Mouse (Mus musculus) MEL (cell line): ENCODE measurements around the gene Lrig2. TPM values are rescaled to one million over a fixed set of nuclear protein-coding genes. Genes with fewer than 3 reads are reported as not detected.

Source experiments
- DNase-seq: peaks from one replicate; pipeline ENCODE4 v3.0.0; 2011; ENCODE audit warnings: low read depth, low spot score
- H3K27ac ChIP-seq: 2 replicates; pipeline ENCODE4 v1.5.1; 2012; ENCODE audit warnings: low read depth, mild to moderate bottlenecking, control low read depth, low read length, moderate library complexity; ENCODE audit not compliant: control insufficient read depth
- H3K27me3 ChIP-seq, 2 experiments: fragments of 150-350 bp in 1 of 2; sonication (generic) in 1 of 2; 2 replicates each; pipeline ENCODE4 v1.6.1; 2012; ENCODE audit warnings: low read length in 2 of 2, mild to moderate bottlenecking in 2 of 2, improper control_type of control experiment in 1 of 2, moderate library complexity in 1 of 2; ENCODE audit not compliant: insufficient read depth in 2 of 2, control insufficient read depth in 1 of 2
- H3K36me3 ChIP-seq, 2 experiments: 2 replicates each; pipeline ENCODE4 v1.6.1; 2012 to 2014; ENCODE audit warnings: low read length in 2 of 2, improper control_type of control experiment in 1 of 2, inconsistent platforms in 1 of 2, mild to moderate bottlenecking in 1 of 2; ENCODE audit not compliant: insufficient read depth in 2 of 2, control insufficient read depth in 1 of 2
- H3K4me1 ChIP-seq, 2 experiments: fragments of 150-350 bp in 1 of 2; sonication (generic) in 1 of 2; 2 replicates each; pipeline ENCODE4 v1.6.1; 2012; ENCODE audit warnings: low read length in 2 of 2, improper control_type of control experiment in 1 of 2, mild to moderate bottlenecking in 1 of 2; ENCODE audit not compliant: insufficient read depth in 2 of 2, control insufficient read depth in 1 of 2
- H3K4me3 ChIP-seq, 2 experiments: fragments of 150-350 bp in 1 of 2; sonication (generic) in 1 of 2; 2 replicates each; pipeline ENCODE4 v1.5.1; 2012; ENCODE audit warnings: low read depth in 2 of 2, low read length in 2 of 2, mild to moderate bottlenecking in 2 of 2, moderate library complexity in 2 of 2, control low read depth in 1 of 2, improper control_type of control experiment in 1 of 2; ENCODE audit not compliant: control insufficient read depth in 1 of 2, insufficient read depth in 1 of 2
- H3K79me2 ChIP-seq: 2 replicates; pipeline ENCODE4 v1.6.1; 2012; ENCODE audit warnings: mild to moderate bottlenecking, low read length, moderate library complexity; ENCODE audit not compliant: control insufficient read depth, poor library complexity, insufficient read depth
- H3K9ac ChIP-seq: 2 replicates; pipeline ENCODE4 v1.6.1; 2012; ENCODE audit warnings: low read depth, mild to moderate bottlenecking, control low read depth, low read length, moderate library complexity; ENCODE audit not compliant: control insufficient read depth, poor library complexity, severe bottlenecking
- H3K9me3 ChIP-seq: fragments of 150-350 bp; sonication (generic); replicated peaks from 2 replicates; pipeline ENCODE4 v1.6.1; 2012; ENCODE audit warnings: mild to moderate bottlenecking, low read length, improper control_type of control experiment, moderate library complexity; ENCODE audit not compliant: insufficient read depth
- BHLHE40 ChIP-seq: IDR thresholded peaks from 2 replicates; pipeline ENCODE4 v1.6.1; 2012; ENCODE audit warnings: low read depth, mild to moderate bottlenecking, inconsistent platforms, low read length, improper control_type of control experiment, borderline replicate concordance
- CHD1 ChIP-seq: IDR thresholded peaks from 2 replicates; pipeline ENCODE4 v1.6.1; 2012; ENCODE audit warnings: low read depth, mild to moderate bottlenecking, inconsistent platforms, low read length, improper control_type of control experiment
- CHD2 ChIP-seq: IDR thresholded peaks from 2 replicates; pipeline ENCODE4 v1.6.1; 2011; ENCODE audit warnings: low read length, improper control_type of control experiment
- ELF1 ChIP-seq: IDR thresholded peaks from 2 replicates; pipeline ENCODE4 v1.6.1; 2014; ENCODE audit warnings: low read depth, mild to moderate bottlenecking, inconsistent platforms, low read length, improper control_type of control experiment, moderate library complexity
- ETS1 ChIP-seq: IDR thresholded peaks from 2 replicates; pipeline ENCODE4 v1.6.1; 2012; ENCODE audit warnings: low read depth, mild to moderate bottlenecking, inconsistent platforms, low read length, improper control_type of control experiment, moderate library complexity
- GATA1 ChIP-seq: IDR thresholded peaks from 2 replicates; pipeline ENCODE4 v1.6.1; 2011; ENCODE audit warnings: low read depth, low read length, improper control_type of control experiment
- MEF2A ChIP-seq: IDR thresholded peaks from 2 replicates; pipeline ENCODE4 v1.6.1; 2014; ENCODE audit warnings: low read depth, mild to moderate bottlenecking, inconsistent platforms, low read length, improper control_type of control experiment; ENCODE audit not compliant: poor library complexity, insufficient replicate concordance, severe bottlenecking; ENCODE audit errors: extremely low read depth
- NELFE ChIP-seq: IDR thresholded peaks from 2 replicates; pipeline ENCODE4 v1.6.1; 2011; ENCODE audit warnings: low read depth, low read length, improper control_type of control experiment
- NRF1 ChIP-seq: IDR thresholded peaks from 2 replicates; pipeline ENCODE4 v1.6.1; 2014; ENCODE audit warnings: low read depth, mild to moderate bottlenecking, inconsistent platforms, low read length, improper control_type of control experiment, moderate library complexity; ENCODE audit not compliant: poor library complexity, insufficient read depth, severe bottlenecking
- POLR2AphosphoS2 ChIP-seq: IDR thresholded peaks from 2 replicates; pipeline ENCODE4 v1.6.1; 2011; ENCODE audit warnings: low read length, improper control_type of control experiment
- RCOR1 ChIP-seq: IDR thresholded peaks from 2 replicates; pipeline ENCODE4 v1.6.1; 2012; ENCODE audit warnings: low read depth, mild to moderate bottlenecking, inconsistent platforms, low read length, improper control_type of control experiment
- SIN3A ChIP-seq: IDR thresholded peaks from 2 replicates; pipeline ENCODE4 v1.6.1; 2012; ENCODE audit warnings: low read length, improper control_type of control experiment, inconsistent platforms
- SMC3 ChIP-seq: IDR thresholded peaks from 2 replicates; pipeline ENCODE4 v1.6.1; 2011; ENCODE audit warnings: low read depth, low read length, improper control_type of control experiment
- TAL1 ChIP-seq: IDR thresholded peaks from 2 replicates; pipeline ENCODE4 v1.6.1; 2012; ENCODE audit warnings: mild to moderate bottlenecking, inconsistent platforms, low read length, moderate library complexity, mixed read lengths
- TBP ChIP-seq: IDR thresholded peaks from 2 replicates; pipeline ENCODE4 v1.8.0; 2011; ENCODE audit warnings: low read depth, low read length, improper control_type of control experiment
- USF2 ChIP-seq, 2 experiments: IDR thresholded peaks; 2 replicates each; pipeline ENCODE4 v1.6.1; 2011 to 2012; ENCODE audit warnings: improper control_type of control experiment in 2 of 2, low read length in 2 of 2, borderline replicate concordance in 1 of 2, inconsistent platforms in 1 of 2, low read depth in 1 of 2, mild to moderate bottlenecking in 1 of 2; ENCODE audit not compliant: insufficient read depth in 1 of 2
- ZKSCAN1 ChIP-seq: IDR thresholded peaks from 2 replicates; pipeline ENCODE4 v1.6.1; 2012; ENCODE audit warnings: low read depth, mild to moderate bottlenecking, inconsistent platforms, low read length, improper control_type of control experiment, moderate library complexity
- ZNF384 ChIP-seq: IDR thresholded peaks from 2 replicates; pipeline ENCODE4 v1.6.1; 2012; ENCODE audit warnings: low read depth, mild to moderate bottlenecking, inconsistent platforms, low read length, improper control_type of control experiment
- polyA plus RNA-seq, 2 experiments: library from polyadenylated mRNA; stranded (reverse) in 1 of 2; unstranded in 1 of 2; fragments of >175 nt in 1 of 2; fragments of >200 nt in 1 of 2; gene quantifications; 2 replicates each; pipeline versions ENCODE4 v1.2.1 to v1.2.4; 2012; ENCODE audit warnings: low replicate concordance in 2 of 2, low read depth in 1 of 2; ENCODE audit not compliant: insufficient read length in 2 of 2, insufficient read depth in 1 of 2, missing spikeins in 1 of 2
- total RNA-seq: library from RNA; depleted of rRNA; stranded (reverse); fragments of 300-350 nt; gene quantifications from 2 replicates; pipeline ENCODE4 v1.2.3, GENCODE M21; 2012

Gene Lrig2
- total and polyA plus RNA-seq, 3 experiments: 4.2 to 4.3 TPM; not detected in 1

DNA sequence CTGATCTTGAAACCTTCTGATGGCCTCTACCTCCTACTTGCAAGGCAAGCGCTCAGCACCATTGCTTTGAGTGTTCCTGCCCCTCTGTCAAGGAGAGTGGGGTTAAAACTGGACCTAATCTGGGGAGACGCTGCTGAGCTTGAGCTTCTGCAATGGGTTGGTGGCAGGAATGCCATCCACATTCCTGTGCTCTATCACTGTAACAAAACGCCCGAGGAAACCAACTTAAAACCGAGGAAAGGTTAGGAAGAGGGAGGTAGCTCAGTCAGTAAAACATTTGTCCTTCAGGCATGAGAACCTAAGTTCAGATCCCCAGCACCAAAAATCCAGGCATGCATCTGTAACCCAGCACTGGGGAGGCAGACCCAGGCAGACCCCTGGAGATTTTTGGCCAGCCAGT is 111.6 kb downstream of the Lrig2 start:
- Histone ChIP-seq H3K9me3 (no peaks in the 10 kb centered on the region), H3K36me3 (no peaks in the 10 kb centered on the region), H3K79me2 (no peaks in the 10 kb centered on the region), H3K27me3 (peaks cover 0 to 1% of the 10 kb centered on the region in 2 experiments; a peak in 2 of 4 replicates), H3K27ac (no peak overlapping the region), H3K4me3 (no peak overlapping the region), H3K9ac (no peak overlapping the region), H3K4me1 (no peaks in the 10 kb centered on the region)
- DNase-seq: no peak
- TF ChIP-seq USF2 (IDR thresholded peaks at IDR 0.05; ENCODE audit: borderline replicate concordance in 1 of 2, insufficient read depth in 1 of 2, low read depth in 1 of 2, low read length in 2 of 2): no peak
- TF ChIP-seq POLR2AphosphoS2: no peak
- TF ChIP-seq ZNF384: no peak
- no peak for TF ChIP-seq TBP
- TF ChIP-seq SMC3: no peak

DNA sequence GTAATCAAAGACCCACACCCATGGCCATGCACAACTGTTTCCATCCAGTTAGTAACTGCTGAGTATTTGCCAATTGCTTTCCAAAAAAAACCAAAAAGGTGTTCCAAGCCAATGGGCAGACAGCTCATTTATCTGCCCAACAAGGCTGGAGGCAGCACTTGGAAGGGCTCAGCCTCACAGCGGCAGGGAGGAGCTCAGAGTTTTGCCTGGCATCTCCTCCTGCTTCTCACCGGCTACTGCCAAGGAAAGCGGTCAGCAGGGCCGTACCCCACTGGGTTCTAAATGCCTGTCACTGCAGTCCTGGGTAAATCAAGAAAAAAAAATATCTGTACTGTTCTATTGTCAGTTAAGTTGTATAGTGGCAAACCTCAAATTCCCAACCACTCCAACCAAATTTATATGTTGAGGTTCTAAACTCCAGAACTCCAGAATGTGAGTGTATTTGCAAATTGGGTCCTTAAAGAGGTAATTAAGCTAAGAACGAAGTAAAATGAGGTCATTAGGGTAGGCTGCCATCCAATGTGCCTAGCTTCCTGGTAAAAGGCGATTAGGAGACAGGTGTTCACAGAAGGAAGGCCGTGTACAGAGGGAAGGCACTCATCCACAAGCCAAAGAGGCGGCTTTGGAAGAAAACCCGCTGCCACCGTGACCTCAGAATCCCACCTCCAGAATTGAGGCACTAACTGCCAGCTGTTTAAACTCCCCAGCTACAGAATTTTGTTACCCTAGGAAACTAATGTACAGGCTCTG is 112.2 kb downstream of the Lrig2 start:
- H3K4me3 ChIP-seq: no peak overlapping the region
- peaks cover 0 to 1% of the 10 kb centered on the region in 2 experiments; a peak in 2 of 4 replicates for H3K27me3 ChIP-seq
- no peak for TF ChIP-seq SIN3A
- no peak for TF ChIP-seq ZNF384
- TF ChIP-seq NRF1: no peak
- TF ChIP-seq BHLHE40: no peak
- no peak for TF ChIP-seq GATA1
- no peak for TF ChIP-seq CHD1
- TF ChIP-seq ELF1: no peak
- TF ChIP-seq, all 39 proteins: peak for 0
- Histone ChIP-seq H3K9ac (no peak overlapping the region), H3K27ac (no peak overlapping the region), H3K9me3 (no peaks in the 10 kb centered on the region), H3K4me1 (no peaks in the 10 kb centered on the region), H3K36me3 (no peaks in the 10 kb centered on the region), H3K79me2 (no peaks in the 10 kb centered on the region)
- no peak for DNase-seq

DNA sequence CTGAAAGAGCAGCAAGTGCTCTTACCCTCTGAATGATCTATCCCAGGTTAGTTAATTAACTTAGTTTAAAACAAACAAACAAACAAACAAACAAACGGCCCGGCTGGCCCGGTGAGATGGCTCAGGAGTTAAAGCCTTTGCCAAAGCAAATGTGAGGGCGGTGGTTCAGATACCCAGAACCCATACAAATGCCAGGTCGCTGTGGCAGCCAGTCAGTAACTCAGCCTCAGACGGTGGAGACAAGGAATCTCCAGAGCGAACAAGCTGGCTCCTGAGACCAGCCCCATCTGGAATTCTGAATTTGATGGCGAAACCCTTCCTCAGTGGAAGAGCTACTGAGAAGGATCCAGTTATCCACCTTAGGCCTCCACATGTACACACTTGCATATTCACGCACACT is 114.4 kb downstream of the Lrig2 start:
- TF ChIP-seq NELFE (no peak), ETS1 (no peak), SMC3 (no peak), SIN3A (no peak), MEF2A (no peak), USF2 (IDR thresholded peaks at IDR 0.05; ENCODE audit: borderline replicate concordance in 1 of 2, insufficient read depth in 1 of 2, low read depth in 1 of 2, low read length in 2 of 2) (no peak), TAL1 (no peak), ZKSCAN1 (no peak), RCOR1 (no peak), NRF1 (no peak), CHD2 (no peak), TBP (no peak)
- Histone ChIP-seq H3K27me3 (peaks cover 0 to 1% of the 10 kb centered on the region in 2 experiments; a peak in 2 of 4 replicates), H3K79me2 (no peaks in the 10 kb centered on the region), H3K9me3 (no peaks in the 10 kb centered on the region), H3K4me1 (no peaks in the 10 kb centered on the region), H3K4me3 (no peak overlapping the region), H3K9ac (no peak overlapping the region), H3K27ac (no peak overlapping the region), H3K36me3 (no peaks in the 10 kb centered on the region)
- DNase-seq: no peak
